Mouse (Mus musculus) frontal cortex, postnatal 14 days (tissue): ENCODE measurements around the gene Gm28372.

Experiments
- DNase-seq, 2 experiments: peaks; one replicate each; pipeline ENCODE4 v3.0.0; 2022; ENCODE audit warnings: low spot score in 2 of 2

The Gm28372 gene

DNA sequence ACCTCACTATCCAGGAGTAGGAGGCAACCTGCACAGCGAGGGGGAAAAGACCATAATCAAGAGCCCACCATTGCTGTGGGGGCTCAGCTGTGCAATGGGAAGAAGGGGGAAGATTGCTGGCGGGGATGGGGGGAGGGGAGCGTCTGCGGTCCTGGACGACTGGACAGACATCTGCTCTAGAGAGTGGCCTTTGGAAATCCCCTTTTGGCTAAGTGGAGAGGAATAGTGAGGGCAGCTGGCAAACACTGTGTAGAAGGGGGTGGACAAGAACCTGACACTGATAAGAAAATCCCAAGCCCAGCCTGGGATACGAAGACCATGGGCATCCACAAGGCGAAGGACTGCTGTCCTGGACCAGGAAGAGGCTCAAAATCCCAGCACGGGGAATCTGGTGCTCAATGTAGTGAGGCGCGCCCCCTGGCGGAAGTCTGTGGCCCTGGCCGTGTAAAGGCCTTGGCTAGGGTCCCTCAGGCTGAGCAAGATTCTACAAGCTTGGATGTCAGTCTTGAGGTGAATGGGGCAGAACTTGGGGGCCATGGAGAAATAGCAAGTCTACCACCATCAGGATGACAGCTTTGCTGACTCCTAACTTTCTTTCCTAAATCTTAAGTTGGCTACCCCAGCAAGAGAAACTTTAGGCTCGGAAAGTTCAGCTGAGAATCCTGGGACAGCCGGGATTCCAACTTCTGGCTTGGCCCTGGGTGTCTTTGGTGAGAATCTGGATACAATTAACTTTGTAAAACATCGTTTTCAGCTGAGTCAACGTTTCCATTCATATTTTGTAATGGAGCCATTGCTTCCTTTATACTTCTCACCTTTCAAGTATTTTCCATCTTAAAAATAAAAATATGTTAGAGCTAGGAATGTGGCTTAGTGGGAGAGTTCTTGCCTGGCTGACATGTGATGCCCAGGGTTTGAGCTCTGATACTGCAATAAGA, 6.8 kb downstream of the Gm28372 start:
- DNase-seq: peak in 1 of 2 experiments; percentile 70

DNA sequence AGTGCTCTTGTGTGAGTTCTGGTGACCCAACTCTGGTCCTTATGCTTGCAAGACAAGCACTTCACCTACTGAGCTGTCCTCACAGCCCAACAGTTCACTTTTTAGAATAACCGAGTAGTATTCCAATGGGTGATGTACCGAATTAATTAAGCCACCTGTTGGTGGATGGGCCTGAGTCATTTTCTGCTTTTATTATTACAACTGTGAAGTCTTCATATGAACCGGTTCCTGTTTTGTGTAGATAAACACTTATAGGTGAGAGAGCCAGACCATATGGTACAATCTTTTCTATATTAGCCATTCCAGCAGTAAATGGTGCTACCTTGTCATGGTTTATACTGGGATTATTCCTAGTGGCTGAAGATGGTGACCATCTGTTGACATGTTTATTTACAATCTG, 7.7 kb downstream of the Gm28372 start:
- no peak for DNase-seq

DNA sequence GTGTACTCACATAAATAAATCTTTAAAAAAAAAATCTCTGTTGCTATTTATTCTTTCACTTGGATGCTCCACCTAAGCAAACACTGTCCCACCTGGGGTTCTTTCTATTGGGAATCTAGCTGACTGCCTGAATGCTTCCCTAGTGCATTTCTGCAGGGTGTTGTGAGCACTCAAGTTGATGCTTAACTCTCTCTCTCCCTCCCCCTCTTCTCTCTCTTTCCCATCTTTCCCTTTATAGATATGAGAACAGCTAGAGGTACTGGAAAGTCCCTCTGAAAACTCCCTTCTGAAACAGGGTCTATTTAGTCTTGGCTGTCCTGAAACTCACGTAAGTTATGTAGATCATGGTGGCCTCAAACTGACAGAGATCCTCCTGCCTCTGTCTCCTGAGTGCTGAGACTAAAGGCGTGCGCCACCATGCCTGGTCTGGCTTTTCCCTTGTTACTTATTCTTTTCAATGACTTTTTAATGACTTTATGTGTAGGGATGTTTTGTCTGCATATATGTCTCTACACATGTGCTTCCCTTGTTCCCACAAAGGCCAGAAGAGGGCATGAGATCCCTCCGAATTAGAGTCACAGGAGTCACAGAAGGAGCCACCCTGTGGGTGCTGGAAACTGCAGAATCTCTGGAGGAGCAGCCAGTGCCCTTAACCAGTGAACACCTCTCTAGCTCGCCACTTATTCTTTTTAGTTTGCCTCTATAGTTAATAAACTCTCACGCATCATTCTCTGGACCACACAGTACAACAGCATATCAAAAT, 9.2 kb downstream of the Gm28372 start:
- DNase-seq: no peak

DNA sequence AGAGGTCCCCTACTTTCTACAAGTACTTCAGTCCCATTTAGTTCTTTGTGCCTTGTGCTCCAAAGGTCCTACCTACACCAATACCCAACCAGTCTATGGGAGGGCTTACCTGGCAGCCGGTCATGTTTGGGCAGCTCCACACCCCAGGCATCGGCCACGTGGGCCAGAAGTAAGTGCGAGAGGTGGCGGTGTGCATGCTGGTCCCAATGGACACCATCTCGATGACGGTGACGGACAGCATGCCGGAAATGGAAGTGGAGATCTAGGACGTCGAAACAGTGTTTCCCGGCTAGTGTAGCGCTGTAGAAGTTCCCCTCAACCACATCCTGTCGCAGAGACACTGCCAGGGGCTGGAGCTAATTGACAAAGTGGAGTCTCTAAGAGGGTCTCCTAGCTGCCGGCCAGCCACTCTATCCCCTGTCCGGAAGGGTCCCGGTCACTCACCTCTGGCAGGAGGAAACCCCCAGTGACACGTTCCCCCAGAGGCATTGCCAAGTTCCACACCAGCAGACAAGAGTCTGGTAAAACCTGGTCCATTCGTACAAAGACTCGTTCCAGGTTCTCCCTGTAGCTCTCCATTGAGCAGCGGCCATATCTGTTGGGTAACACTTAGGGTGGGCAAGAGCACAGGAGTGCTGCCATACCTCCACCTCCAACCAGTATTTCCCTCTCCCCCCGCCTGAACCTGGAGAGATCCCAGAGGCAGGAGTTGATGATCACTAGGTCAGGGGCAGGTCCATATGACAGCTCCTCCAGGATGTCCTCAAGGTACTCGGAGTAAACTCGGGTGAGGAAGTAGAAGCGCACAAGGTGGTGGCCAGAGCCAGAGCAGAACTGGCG, 17.0 kb downstream of the Gm28372 start:
- no peak for DNase-seq

DNA sequence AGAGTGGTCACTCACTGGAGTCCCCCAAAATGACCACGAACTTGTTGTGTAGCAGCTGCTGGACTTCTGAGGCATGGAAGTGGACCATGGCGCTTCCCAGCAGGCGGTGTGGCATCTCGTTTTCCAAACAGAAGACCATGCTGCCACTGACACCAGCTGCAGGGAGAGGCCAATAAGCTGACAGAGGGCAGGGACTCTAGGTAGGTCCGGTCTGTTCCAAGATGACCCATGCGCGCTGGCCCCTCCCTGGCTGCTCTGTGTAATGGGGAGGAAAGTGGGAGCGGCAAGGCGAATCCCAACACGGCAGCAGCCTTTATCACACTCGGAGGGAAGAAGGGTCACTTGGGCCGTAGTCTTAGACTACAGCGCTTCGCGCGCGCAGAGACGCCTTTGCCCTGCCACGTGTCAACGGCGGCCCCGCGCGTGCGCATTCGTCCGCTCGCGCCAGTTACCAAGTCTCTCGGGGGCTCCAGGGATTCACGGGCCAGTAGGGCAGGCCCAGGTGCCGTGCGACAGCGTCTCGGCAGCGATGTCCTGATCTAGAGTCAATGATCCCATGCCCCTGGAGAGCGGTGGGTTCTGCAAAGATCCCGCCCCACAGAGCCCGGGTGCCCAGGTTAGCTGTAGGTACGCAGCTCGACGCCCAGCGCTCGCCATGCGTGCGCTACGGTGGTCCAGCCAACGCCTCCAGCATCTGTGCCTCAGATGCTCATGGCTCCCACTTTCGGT, 18.5 kb downstream of the Gm28372 start:
- DNase-seq: peak; percentile 69 to 76

DNA sequence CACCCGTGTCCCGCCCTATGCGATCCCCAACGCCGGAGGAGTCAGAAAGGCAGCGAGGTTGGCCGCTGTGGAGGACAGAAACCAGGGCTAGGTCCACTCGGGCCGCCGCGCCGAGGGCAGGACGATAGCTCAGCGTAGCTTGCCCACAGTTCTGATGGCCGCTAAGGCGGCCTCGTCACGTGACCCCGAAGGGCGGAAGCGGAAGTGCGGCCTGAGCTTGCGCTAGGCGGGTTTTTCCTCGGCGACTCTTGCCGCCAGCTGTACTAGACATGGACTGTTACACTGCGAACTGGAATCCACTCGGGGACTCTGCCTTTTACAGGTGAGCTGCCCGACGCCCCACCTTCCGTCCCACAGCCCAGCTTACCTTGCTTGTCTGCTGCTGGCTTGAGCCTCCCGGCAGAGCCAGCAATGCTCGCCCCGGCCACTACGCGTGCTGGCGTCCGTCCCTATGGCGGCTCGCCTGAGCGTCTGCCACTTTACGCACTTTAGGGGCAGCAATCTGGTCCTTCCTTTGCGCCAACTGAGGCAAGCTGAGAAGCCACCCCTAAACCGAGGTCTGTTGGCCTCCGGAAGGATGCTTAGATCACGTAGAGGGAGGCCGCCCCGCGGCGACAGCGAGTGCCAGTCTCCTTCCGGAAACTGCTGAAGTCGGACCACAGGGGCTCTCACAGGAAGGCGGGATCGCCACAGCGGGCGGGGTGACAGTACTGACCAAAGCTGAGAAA, 19.3 kb downstream of the Gm28372 start, which contains the start of the genes Vps16 and Pced1a:
Vps16 (plus strand) TSS at position 214 of the 728 bp plus-strand sequence.
Pced1a (minus strand) TSS at position 576 of the 728 bp plus-strand sequence.
- peak; percentile 83 to 90 for DNase-seq

DNA sequence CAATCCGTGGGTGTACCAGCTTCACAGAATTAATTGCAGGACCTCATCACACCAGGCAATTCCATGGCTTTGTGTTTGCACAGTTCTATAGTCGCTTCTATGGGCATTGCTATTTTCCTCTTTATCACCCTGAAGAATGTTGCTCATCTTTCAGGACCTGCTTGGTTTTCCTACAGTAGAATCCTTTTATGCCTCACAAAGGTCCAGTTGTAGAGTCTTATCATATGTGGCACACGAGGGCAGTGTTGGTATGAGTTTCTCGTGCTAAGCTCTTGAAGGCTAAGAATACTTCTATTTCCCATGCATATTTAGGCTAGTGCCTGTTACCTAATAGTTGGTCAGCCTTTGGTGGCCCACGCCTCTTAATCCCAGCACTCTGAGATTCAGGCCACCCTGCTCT, 20.1 kb downstream of the Gm28372 start:
- DNase-seq: no peak

DNA sequence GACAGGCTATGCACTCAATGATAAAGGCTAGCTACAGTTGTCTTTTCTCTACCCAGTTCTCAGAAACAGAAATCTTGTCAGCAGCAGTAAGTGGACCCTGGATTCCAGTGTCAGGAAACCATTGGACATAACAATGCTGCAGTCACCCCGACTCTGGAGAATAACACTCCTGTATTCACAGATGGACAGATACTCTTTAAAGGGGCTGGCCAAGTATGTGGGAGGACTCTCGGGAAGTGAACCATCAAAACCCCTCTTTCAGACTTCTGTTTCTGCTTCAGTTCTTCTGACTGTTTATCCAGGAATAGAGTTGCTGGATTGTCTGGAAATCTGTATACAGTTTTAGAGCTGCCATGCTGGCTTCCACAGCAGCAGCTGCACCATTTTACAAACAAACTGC, 24.8 kb downstream of the Gm28372 start:
- DNase-seq: no peak

DNA sequence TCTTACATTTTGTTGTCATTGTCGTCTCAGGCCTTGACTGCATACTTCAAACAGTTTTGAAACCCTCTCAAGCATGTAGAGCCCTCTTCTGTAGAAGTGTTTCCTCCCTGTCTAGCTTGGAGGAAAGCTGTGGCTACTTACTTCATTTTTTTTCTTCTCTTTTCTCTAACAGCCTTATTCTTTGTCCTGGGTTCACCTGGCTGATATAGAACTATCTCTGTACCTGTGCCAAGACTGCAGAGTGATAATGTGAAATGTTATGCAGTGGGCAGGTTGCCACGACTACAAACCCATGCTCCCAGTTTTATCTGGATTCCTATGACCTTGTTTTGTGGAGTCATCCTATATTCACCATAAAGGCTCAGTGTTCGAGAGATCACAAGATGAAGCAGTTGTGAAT, 25.4 kb downstream of the Gm28372 start:
- no peak for DNase-seq

DNA sequence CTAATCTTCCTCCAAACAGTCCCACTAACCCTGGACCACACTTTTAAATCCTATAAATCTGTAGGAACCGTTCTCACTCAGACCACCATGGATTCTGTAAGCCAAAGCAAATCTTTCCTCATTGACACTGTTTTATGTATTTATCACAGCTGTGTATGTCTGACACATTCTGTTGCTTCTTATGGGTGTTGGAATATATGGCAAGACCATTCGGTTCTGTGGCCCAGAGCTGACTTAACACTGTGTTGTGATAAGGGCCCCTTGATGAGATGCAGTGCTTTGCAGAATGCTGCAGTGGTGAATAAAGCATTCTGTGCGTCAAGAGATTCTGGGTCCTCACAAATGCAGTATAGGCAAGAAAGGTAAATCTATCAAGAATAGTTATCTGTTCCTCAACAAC, 27.1 kb downstream of the Gm28372 start:
- no peak for DNase-seq

DNA sequence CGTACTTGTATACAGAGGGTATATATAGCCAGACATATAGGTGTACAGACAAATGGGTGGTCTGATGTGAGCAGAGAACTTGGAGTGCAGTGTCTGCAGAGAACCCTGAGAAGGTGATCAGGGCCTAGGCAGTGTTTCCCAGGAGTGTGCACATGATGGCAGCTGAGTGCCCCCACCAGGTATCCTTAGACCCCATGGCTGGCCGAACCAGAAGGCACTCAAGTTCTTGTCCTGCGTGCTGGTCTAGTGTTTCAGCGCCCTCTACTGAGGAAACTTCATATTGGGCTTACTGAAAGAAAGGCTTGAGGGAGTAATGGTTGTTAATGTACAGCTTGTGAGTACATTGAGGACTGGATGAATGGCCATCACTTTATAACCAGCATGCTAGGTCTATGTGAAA, 28.1 kb downstream of the Gm28372 start:
- DNase-seq: no peak

DNA sequence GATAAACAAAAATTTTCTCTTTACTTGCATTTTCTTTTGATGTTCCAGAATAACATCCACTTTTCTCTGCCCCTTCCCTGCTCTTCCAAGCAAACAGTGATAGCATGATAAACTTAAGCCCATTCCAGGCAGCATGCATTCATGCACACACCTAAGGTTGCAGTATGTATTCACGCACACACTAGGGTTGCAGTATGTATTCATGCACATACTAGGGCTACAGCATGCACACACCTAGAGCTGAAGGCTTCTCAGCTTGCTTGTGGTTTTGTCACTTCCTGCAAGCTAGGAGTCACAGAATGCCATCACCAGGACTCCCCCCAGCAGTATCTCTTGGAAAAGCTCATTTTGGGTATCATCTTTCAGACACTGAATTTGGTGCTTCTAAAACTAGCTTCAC, 31.7 kb downstream of the Gm28372 start:
- no peak for DNase-seq

DNA sequence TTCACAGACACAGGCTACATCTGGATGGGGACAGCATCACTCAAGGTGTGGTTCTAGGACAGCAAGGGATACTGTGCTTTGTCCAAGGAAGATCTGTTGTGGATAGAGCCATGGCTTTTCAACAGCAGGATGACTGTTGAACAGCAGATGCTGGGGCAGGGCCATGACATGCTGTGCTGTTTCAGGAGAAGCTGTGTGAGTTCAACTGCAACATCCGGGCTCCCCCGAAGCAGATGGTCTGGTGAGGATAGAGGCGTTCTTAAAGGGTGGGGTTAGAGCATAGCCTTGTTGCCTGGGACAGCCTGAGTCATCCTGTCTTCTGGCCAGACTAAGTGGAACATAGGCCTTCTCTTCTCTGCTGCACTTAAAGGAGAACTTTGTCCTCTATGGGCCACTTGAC, 33.8 kb downstream of the Gm28372 start:
- no peak for DNase-seq

DNA sequence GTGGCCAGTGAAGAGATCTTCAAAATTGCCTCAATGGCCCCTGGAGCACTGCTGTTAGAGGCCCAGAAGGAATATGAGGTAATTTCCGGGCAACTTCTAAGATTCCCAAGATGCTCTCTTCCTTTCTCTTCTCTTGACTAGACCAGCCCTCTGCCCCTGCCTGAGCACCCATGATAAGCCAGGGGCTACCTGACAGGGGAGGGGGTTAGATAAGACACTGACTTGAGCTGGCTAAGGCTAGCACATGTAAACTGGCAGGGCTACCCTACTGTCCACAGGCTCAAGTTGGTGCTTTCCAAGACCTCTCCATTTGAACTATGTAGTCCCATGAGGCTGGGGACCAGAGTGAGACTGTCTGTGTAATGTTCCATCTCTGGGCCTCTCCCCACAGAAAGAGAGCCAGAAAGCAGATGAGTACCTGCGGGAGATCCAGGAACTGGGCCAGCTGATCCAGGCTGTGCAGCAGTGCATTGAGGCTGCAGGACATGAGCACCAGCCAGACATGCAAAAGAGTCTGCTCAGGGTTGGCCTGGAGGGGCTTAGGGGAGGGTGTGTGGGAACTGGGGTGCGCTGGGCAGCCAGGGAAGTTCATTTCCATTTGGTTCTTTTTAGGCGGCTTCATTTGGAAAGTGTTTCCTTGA, 34.9 kb downstream of the Gm28372 start:
- DNase-seq: no peak

DNA sequence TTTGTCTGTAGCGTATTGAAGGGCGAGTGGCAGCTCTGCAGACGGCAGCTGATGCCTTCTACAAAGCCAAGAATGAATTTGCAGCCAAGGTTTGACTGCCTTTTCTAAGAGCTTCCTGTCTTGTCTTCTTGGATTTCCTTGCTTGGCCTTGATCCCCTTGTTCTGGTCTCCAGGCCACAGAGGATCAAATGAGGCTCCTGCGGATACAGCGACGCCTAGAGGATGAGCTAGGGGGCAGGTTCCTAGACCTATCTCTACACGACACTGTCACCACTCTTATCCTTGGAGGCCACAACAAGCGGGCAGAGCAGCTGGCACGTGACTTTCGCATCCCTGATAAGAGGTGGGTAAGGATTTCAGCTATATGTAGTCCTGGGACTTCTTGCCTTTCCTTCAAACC, 37.1 kb downstream of the Gm28372 start:
- DNase-seq: no peak

DNA sequence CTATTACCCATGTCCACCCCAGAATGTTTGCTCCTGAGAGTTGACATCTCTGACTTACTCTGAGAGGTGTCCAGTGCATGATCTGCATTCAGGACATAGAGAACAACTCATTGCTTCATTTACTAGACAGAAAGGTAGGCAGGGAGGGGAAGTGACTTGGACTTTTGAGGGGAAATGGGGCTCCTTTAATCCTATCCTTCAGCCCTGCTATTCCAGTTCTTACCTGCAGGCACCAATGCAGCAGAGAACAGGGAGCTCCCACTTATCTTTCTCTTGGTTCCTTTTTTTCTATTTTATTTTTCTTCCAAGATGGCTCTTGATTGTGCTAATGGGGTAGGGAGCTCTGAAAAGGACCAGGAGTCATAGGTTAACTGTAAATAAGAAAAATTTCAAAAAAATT, 43.4 kb downstream of the Gm28372 start:
- DNase-seq: no peak

DNA sequence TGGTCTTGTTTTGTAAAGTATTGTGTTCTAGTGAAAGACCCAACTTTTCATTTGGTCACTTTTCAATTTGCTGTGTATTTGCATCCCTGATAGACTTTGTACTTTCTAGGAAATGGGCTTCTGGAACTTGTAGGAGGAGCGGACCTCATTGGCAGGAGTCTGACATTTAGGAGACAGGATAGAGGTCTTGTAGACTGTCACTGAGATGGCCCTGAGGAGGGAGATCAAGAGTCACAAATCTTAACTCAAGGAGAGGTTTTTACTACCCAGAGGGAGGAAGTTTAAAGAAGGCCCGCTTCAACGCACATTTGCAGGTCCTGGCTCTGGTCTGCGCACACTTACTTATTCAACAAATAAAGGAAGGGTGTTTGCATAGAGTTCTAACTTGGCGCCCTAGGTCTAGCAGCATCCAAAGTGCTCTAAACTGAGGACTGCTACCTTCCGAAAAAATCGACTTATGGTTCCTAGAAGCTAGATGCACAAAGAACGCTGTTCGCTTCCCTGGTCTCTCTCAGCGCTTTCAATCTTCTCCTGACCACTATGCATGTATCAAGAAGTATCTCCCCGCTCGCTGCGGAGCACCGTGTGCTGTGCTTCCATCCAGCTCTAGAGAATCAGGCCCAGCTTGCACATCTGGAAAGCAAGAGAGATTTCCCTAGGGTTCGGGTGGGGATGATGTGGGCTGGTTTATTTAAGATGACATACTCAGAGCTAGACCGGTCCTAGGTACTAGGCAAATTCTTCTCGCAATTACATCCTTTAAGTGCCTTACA, 44.2 kb downstream of the Gm28372 start:
- no peak for DNase-seq

DNA sequence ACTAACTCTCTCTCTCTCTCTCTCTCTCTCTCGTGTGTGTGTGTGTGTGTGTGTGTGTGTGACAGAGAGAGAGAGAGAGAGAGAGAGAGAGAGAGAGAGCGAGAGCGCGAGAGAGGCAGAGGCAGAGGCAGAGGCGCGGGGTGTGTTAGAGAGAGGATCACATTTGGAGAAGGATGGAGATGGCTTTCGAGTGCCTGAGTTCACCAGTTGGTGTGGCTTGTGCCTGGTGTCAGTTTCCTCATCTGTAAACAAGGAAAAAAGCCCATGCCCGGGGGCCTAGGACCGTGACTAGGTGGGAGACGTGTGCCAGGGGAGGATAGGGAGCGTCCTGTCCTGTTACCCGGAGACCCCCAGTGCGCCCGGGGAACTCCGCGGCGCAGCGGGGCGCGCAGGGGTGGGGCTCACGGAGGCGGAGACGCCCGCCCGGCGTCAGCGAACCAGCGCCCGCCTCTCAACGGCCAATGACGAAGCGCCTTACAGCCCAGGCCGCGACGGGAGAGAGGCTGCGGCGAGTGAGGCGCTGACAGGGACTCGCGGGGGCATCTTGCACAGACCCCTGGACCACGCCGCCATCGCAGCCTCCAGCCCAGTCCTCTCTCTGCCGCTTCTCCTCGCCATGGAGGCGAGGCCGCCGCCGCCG, 44.9 kb downstream of the Gm28372 start, which contains the start of gene Ptpra:
Ptpra (plus strand) TSS at position 485 of the 640 bp plus-strand sequence.
- peak; percentile 81 to 88 for DNase-seq

DNA sequence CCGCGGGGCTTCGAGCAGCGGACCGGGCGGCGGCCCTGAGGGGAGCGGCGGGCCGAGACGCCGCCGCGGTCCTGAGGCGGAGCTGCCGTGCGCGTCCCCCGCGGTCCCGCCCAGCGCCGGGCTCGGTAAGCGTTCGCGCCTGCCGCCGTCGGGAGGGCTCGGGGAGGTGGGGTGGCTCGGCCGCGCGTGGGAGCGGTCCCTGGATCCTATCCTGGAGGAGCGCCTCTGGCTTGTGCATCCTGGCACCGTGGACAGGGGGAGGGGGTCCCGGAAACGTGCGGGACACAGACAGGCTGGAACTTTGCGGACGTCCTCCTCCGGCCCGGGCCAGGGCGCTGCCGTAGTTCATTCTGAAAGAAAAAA, 45.4 kb downstream of the Gm28372 start:
- DNase-seq: peak; percentile 55 to 65
